Mouse (Mus musculus): ENCODE measurements around the gene Fuca1.
A peak's percentile ranks its signal among the peaks of the same experiment; 100 is the strongest.
"Not testable (repeated sequence)": the region's sequence is repeated elsewhere in the genome, so short reads cannot be mapped to it uniquely, and the experiment has no call there.

Fuca1 gene

DNA sequence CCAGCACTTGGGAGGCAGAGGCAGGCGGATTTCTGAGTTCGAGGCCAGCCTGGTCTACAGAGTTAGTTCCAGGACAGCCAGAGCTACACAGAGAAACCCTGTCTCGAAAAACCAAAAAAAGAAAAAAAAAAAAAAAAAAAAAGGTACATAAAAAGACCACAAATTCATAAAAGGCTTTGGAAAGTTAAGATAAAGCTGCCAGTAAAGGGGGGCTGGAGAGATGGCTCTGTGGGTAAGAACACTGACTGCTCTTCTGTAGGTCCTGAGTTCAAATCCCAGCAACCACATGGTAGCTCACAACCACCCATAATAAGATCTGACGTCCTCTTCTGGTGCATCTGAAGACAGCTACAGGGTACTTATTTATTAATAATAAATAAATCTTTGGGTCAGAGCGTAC, 59.7 kb downstream of the Fuca1 start:
- DNase-seq (ENCODE audit: low spot score in 2 of 2): not testable (repeated sequence)

DNA sequence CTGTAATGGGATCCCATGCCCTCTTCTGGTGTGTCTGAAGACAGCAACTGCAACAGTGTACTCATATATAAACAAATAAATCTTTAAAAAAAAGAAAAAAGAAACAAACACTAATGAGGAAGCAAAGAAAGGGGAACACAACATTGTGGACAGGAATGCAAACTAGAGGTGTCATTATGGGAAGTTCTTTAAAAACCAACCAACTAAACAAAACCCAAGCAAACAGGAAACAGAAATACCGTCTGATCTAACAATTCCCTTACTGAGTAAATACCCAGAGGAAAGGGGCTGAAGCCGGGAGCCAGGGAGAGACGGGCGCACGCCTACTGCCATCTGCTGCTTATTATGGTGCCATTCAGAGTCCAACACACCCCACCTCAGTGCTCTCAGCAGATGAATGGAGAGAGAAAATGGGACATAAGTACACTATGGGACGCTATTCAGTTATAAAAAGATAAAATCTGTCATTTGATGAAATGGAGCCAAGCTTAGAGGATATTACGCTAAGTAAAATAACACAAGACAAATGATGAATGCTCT, 61.1 kb downstream of the Fuca1 start:
- no peak for DNase-seq (ENCODE audit: low spot score in 2 of 2)

DNA sequence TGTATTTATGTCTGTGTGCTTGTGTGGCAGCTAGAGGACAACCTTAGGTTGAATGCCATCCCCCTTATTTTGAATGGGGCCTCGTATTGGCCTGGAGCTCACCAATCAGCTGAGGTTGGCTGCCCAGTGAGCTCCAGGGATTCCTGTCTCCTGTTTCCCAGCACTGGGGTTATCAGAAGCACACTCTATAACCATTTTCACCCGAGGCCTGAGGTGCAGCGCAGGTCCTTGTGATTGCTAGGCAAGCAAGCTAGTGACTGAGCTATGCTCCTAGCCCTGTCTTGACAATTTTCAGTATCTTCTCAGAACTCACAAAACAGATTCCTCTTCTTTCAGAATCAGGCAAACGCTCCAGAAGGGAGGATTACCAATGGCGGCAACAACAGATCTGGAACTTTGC, 64.0 kb downstream of the Fuca1 start:
- no peak for DNase-seq (ENCODE audit: low spot score in 2 of 2)

DNA sequence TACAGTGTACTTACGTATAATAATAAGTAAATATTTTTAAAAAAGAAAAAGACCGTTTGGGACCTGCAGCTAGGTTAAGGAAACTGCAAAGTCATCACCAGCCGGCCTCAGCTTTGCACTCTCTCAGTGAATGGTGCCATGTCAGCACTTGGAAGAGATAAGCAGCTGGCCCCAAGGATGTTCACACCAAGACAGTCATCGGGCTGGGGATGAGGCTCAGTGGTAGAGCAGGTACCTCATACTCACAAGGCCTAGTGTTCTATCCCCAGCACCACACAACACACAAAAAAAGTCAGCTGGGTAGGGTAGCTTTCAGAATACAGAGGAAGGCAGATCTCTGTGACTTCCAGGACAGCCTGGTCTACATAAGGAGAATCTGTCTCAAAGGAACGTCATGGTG, 64.7 kb downstream of the Fuca1 start:
- DNase-seq (ENCODE audit: low spot score in 2 of 2): no peak

DNA sequence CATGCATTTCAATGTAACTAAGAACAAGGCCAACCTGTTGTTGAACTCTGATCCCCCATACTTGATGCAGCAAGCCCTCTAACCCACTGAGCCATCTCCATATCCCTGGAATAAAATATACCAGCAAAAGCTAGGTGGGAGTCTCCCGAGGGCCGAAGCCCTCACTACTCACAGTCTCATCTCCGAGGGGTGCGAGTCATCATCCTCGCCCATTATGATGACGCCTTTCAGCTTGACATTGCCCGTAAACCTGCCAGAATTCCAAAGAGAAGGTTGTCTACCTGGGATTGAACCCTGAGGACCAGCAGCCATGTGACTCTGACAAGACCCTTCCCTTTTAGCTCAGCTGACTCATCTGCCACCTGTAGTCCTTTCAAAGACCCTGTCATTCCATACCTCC, 65.2 kb downstream of the Fuca1 start:
- no peak for DNase-seq (ENCODE audit: low spot score in 2 of 2)

DNA sequence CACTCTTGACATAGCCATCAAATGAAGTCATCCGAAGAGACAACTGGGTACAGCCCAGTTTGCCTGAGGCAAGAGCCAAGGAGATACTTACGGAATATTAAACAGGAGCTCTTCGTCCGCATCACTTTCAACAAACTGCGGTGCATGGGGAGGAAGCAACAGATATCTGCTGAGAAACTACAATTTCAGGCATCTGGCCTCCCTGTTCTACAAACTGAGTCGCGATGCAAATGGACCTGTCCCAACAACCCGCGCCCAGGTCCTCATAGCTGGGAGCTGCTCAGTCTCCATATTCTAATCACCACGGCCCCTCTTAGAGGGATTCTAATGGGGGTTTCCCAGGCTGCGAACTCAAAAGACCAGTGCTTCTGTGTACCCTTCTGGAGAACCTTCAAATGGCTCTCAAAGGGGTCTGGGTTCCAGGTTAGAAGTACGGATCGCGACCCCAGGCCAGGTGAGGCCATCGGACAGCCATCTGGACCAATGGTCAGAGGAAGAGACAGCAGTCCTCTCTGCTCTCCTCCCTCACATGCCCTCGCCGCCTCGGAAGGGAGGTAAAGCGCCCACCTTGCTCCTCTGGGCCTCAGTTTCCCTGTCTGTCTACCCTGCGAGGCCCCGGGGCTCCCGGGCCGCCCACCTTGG, 65.9 kb downstream of the Fuca1 start:
- DNase-seq (ENCODE audit: low spot score in 2 of 2): no peak

DNA sequence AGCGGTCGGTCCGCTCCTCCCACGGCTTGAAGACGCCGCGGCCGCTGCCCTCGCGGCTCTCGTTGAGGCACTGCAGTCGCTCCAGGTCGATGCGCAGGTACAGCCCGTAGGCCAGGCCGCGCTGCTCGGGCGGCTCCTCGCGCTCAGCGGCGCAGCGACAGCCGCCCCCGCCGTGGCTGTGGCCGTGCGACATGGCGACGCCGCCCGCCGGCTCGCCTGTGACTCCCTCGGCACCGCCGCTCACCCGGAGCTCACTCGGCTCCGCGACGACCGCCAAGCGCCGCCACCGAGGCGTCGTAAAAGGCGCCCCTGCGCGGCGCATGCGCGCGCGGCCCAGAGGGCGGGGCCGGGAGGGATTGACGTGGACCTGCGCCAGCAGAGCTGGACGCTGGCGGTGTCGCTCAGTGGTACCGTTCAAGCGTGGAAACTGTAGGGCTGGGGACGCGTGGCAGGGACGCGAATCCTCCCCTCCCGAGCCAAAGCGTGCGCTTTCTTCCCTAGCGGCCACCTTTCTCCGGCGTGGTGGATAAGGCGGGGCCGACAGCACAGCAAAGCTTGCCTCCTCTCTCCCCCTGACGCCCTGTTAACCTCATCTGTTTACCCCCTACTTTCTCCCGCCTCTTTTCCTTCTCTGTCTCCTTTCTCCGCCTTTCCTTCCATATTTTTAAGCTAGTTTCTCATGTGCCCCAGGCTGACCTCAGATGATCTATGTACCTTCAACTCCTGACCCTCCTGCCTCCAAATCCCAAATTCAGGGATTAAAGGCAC, 66.6 kb downstream of the Fuca1 start, which contains the start of gene Pithd1:
TSS of gene Pithd1 (minus strand) at position 322 of the 768 bp plus-strand sequence.
- DNase-seq (ENCODE audit: low spot score in 2 of 2): peak; percentile 86 to 91

DNA sequence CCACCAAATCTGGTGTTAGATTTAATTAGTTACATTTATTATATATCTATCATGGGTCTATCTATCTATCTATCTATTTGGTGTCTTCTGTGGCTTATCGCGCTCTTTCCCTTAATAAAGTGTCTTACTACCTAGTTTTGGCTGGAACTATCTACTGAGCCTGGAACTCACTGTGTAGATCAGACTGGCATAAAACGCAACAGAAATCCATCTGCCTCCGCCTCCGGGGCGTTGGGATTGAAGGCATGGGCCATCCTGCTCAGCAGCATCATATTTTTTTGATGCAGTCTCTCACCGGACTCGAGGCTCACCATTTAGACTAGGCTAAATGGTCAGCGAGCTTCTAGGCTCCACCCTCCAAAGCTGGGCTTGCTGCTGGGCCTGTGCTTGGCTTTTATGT, 67.2 kb downstream of the Fuca1 start:
- no peak for DNase-seq (ENCODE audit: low spot score in 2 of 2)
